Mouse (Mus musculus) ES-E14 (cell line): ENCODE measurements around the gene Slc6a12. TPM values are rescaled to one million over a fixed set of nuclear protein-coding genes. Genes with fewer than 3 reads are reported as not detected.

ENCODE experiments used
- DNase-seq: peaks from one replicate; pipeline ENCODE4 v3.0.0-alpha.2; 2013; ENCODE audit warnings: low read depth, low spot score
- H3K27ac ChIP-seq: 2 replicates; pipeline ENCODE4 v1.5.1; 2012; ENCODE audit warnings: low read depth, mild to moderate bottlenecking, low read length, moderate library complexity, mixed read lengths; ENCODE audit not compliant: poor library complexity, insufficient read depth, severe bottlenecking
- H3K36me3 ChIP-seq: 2 replicates; pipeline ENCODE4 v1.6.1; 2012; ENCODE audit warnings: mild to moderate bottlenecking, low read length, moderate library complexity, mixed read lengths; ENCODE audit not compliant: control insufficient read depth, poor library complexity, insufficient read depth, severe bottlenecking
- H3K4me1 ChIP-seq, 2 experiments: fragments of 150-350 bp in 1 of 2; sonication (generic) in 1 of 2; 2 replicates each; pipeline ENCODE4 v1.6.1; 2012; ENCODE audit warnings: low read length in 2 of 2, mild to moderate bottlenecking in 1 of 2, mixed read lengths in 1 of 2; ENCODE audit not compliant: control insufficient read depth in 2 of 2, insufficient read depth in 2 of 2, poor library complexity in 1 of 2
- H3K4me3 ChIP-seq, 2 experiments: fragments of 150-350 bp in 1 of 2; sonication (generic) in 1 of 2; 2 replicates each; pipeline ENCODE4 v1.5.1; 2012; ENCODE audit warnings: low read length in 2 of 2, low read depth in 1 of 2, mild to moderate bottlenecking in 1 of 2, mixed read lengths in 1 of 2; ENCODE audit not compliant: insufficient read depth in 1 of 2, poor library complexity in 1 of 2, severe bottlenecking in 1 of 2
- H3K9ac ChIP-seq: 2 replicates; pipeline ENCODE4 v1.6.1; 2012; ENCODE audit warnings: low read depth, mild to moderate bottlenecking, low read length, mixed read lengths; ENCODE audit not compliant: poor library complexity, insufficient read depth, severe bottlenecking
- H3K9me3 ChIP-seq: fragments of 150-350 bp; sonication (generic); 2 replicates; pipeline ENCODE4 v1.6.1; 2012; ENCODE audit warnings: low read depth, mild to moderate bottlenecking, low read length; ENCODE audit not compliant: control insufficient read depth, insufficient read depth
- CHD2 ChIP-seq: IDR thresholded peaks from 2 replicates; pipeline ENCODE4 v1.6.1; 2014; ENCODE audit warnings: mild to moderate bottlenecking, low read depth, low read length, inconsistent platforms
- HCFC1 ChIP-seq: IDR thresholded peaks from 2 replicates; pipeline ENCODE4 v1.6.1; 2012; ENCODE audit warnings: low read length, inconsistent platforms, borderline replicate concordance; ENCODE audit not compliant: insufficient read depth
- MAFK ChIP-seq: IDR thresholded peaks from 2 replicates; pipeline ENCODE4 v1.6.1; 2014; ENCODE audit warnings: mild to moderate bottlenecking, low read depth, low read length, inconsistent platforms; ENCODE audit not compliant: insufficient read depth
- ZC3H11A ChIP-seq: IDR thresholded peaks from 2 replicates; pipeline ENCODE4 v1.6.1; 2012; ENCODE audit warnings: low read depth, mild to moderate bottlenecking, inconsistent platforms, low read length, borderline replicate concordance
- ZNF384 ChIP-seq: IDR thresholded peaks from 2 replicates; pipeline ENCODE4 v1.6.1; 2012; ENCODE audit warnings: low read depth, low read length, inconsistent platforms
- in situ Hi-C, 2 experiments: fragments of 600-800 bp; cut with MboI; formaldehyde crosslinking; loops; one replicate each; pipeline ENCODE4 v1.15.1; 2025; ENCODE audit warnings: low sequenced_read_pairs in 2 of 2, inconsistent platforms in 1 of 2; ENCODE audit not compliant: unreplicated experiment in 2 of 2
- total RNA-seq: library from RNA; depleted of rRNA; stranded (reverse); fragments of 300-350 nt; gene quantifications from 2 replicates; pipeline ENCODE4 v1.2.3, GENCODE M21; 2012

Gene Slc6a12
- total RNA-seq, 1 experiment = 0.45 TPM

DNA sequence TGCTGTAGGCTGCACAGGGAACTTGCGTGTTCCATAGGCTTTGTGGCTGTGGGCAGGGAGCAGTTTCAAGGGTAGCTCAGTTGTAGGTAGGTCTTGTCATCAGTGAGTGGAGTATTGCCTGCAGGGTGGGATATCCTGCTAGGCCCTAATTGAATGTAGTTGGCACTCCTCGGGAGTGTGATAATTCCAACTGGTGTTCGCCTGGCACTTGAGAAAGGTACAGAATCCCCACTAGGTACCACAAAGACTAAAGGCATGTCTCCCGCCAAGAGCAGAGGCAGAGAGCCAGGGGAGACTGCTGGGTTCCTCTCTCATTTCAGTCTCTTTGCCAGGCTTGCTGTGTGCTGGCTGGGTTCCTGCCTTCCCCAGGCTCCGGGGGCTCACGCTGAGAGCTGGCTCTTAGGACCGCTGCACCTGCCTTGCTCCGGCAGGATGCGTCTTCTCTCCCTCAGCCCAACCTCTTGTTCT is 14.4 kb upstream of the Slc6a12 start:
- Histone ChIP-seq H3K4me1 (peaks cover 0 to 2% of the 10 kb centered on the region in 2 experiments; a peak in 1 of 4 replicates), H3K9ac (no peak overlapping the region), H3K9me3 (no peaks in the 10 kb centered on the region), H3K4me3 (no peak overlapping the region), H3K27ac (no peak overlapping the region), H3K36me3 (no peaks in the 10 kb centered on the region)
- no peak for TF ChIP-seq HCFC1
- no peak for TF ChIP-seq MAFK
- no peak for TF ChIP-seq CHD2
- TF ChIP-seq ZNF384 = no peak
- TF ChIP-seq ZC3H11A = no peak
- DNase-seq = no peak
- in situ Hi-C loops = loop anchor here in 1 of 2 experiments (25.0 kb wide), 1 partner anchor 209 kb away; no protein-coding TSS in a partner anchor

DNA sequence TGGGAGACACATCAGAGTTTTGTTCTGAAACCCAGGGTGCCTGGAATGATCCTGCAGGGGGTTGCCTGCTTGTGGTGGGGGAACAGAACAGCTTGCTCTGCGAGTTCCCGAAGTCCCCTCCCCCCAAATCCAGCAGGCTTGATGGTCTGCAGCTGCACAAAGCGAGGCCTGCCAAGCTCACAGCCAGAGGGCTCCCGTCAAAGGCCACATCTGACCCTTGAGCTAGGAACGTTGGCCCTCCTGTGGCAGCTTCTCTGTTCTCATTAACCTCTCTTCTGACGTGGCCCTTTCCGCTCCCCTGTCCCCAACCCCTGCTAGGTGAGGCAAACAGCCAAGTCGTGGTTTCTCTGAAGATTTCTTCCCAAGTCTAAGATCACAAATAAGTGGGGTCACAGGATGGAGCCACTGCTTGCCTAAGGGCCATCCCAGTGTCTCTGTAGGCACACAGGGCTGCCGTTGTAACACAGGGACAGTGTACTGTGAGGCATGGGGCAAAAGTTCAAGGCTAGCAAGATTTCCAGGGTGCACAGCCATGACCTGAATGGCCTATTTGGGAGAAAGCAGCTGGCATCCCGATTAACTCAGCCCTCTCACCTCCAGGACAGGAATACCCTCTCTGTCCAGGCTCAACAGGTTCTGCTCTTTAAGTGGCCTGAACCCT is 12.9 kb upstream of the Slc6a12 start:
- no peak for DNase-seq
- no peaks in the 10 kb centered on the region for H3K36me3 ChIP-seq
- H3K9ac ChIP-seq = no peak overlapping the region
- H3K27ac ChIP-seq = no peak overlapping the region
- no peak overlapping the region for H3K4me3 ChIP-seq
- peaks cover 0 to 2% of the 10 kb centered on the region in 2 experiments; a peak in 1 of 4 replicates for H3K4me1 ChIP-seq
- TF ChIP-seq CHD2 (no peak), HCFC1 (no peak), ZNF384 (no peak), ZC3H11A (no peak), MAFK (no peak)
- H3K9me3 ChIP-seq = no peaks in the 10 kb centered on the region
- in situ Hi-C loops = loop anchor here in 1 of 2 experiments (25.0 kb wide), 1 partner anchor 207 kb away; no protein-coding TSS in a partner anchor

DNA sequence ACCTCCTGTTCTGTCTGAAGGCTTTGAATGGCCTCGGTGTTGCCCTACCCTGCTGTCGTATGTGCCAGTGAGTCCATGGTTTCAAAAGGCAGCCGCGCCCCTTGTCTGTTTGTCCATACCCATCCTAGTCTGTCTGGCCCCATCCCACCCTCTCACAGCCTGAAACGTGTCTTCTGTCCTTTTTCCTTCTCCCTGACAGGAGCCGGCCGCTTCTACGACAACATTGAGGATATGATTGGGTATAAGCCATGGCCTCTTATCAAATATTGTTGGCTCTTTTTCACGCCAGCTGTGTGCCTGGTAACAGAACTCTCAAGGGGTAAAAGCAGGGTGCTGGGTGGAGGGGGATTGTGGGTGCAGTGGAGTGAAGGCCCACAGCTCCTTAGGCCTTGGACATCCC is 7.0 kb upstream of the Slc6a12 start:
- TF ChIP-seq MAFK (no peak), CHD2 (no peak), HCFC1 (no peak), ZC3H11A (no peak), ZNF384 (no peak)
- in situ Hi-C loops = loop anchor here (5.0 to 25.0 kb wide), 2 partner anchors 196 to 201 kb away; no protein-coding TSS in a partner anchor
- Histone ChIP-seq H3K4me1 (no peaks in the 10 kb centered on the region), H3K27ac (no peak overlapping the region), H3K9me3 (no peaks in the 10 kb centered on the region), H3K36me3 (no peaks in the 10 kb centered on the region), H3K9ac (no peak overlapping the region), H3K4me3 (no peak overlapping the region)
- no peak for DNase-seq

DNA sequence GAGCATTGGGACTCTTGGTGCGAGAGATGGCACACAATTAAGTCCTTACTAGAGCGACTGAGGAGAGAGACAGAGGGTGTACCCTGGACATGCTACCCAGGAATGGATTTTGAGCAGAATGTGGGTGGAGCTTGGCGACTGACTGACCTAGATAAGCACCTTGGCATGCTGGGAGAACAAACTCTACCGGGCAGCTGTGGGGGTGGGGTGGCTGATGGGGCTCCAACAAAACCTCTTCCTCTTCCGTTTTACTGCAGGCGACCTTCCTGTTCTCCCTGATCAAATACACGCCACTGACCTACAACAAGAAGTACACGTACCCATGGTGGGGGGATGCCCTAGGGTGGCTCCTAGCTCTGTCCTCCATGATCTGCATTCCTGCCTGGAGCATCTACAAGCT is 6.3 kb upstream of the Slc6a12 start:
- no peaks in the 10 kb centered on the region for H3K9me3 ChIP-seq
- no peak for TF ChIP-seq MAFK
- TF ChIP-seq HCFC1 = no peak
- no peak for TF ChIP-seq CHD2
- TF ChIP-seq ZNF384 = no peak
- TF ChIP-seq ZC3H11A = no peak
- H3K4me3 ChIP-seq = no peak overlapping the region
- H3K9ac ChIP-seq = no peak overlapping the region
- H3K4me1 ChIP-seq = no peaks in the 10 kb centered on the region
- in situ Hi-C loops = loop anchor here (5.0 to 25.0 kb wide), 2 partner anchors 196 to 201 kb away; no protein-coding TSS in a partner anchor
- no peaks in the 10 kb centered on the region for H3K36me3 ChIP-seq
- H3K27ac ChIP-seq = no peak overlapping the region
- no peak for DNase-seq

DNA sequence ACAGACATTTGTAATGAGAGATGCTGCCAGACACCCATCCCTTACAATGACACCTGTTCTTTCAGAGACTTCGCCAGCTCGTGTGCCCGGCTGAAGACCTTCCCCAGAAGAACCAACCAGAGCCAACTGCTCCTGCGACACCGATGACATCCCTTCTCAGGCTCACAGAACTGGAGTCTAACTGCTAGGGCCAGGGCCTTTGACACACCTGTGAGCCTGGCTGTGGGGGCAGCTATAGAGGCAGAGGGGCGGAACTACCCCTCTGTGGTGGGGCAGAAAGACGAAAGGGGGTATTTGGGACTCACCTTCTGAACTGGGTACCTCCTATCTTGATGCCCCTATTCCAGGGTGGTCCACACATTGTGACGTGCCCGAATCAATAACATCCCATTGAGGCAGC is 5.6 kb upstream of the Slc6a12 start:
- no peaks in the 10 kb centered on the region for H3K36me3 ChIP-seq
- in situ Hi-C loops = loop anchor here (5.0 to 25.0 kb wide), 2 partner anchors 195 to 200 kb away; no protein-coding TSS in a partner anchor
- TF ChIP-seq CHD2 (no peak), ZNF384 (no peak), HCFC1 (no peak), ZC3H11A (no peak), MAFK (no peak)
- DNase-seq = no peak
- H3K9me3 ChIP-seq = no peaks in the 10 kb centered on the region
- no peak overlapping the region for H3K27ac ChIP-seq
- no peak overlapping the region for H3K9ac ChIP-seq
- no peaks in the 10 kb centered on the region for H3K4me1 ChIP-seq
- no peak overlapping the region for H3K4me3 ChIP-seq
